Mouse (Mus musculus) inflammation-experienced regulatory T-cells (primary cell): Measurements from ENCODE around the gene Eps8. TPM values are rescaled to one million over a fixed set of nuclear protein-coding genes. Genes with fewer than 3 reads are reported as not detected.

Experiments
- polyA plus RNA-seq, 2 experiments: library from polyadenylated mRNA; unstranded; fragments of 100-300 nt; shearing (Covaris generic); gene quantifications; one replicate each; pipeline ENCODE4 v1.2.1; 2017

The Eps8 gene
- 1 to 10 TPM in 1 of 2 experiments, under 1 TPM in 1; 0.68 to 2.0 TPM for polyA plus RNA-seq

DNA sequence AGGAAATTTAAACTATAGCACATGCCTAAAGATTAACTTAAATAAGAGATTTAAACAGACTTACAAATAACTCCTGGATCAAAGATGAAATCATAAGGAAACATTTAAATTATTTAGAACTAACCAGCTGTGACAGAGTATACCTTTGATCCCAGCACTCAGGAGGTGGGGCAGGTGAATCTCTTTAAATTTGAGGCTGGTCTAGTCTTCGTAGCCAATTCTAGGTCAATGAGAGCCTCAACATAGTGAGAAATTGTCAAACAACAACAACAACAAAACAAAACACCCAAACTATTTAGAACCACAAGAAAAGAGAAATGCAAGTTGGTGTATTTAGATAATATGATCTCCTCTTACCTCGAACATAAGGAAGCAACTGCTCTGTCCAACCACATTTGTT, at the start of gene Eps8:
Gene Eps8, minus strand, starts transcription at position 101 of the 400 bp plus-strand sequence.

Other genes starting within 250 kb of the Eps8 start
- gene Strap, start 80.2 kb upstream of the Eps8 start, polyA plus RNA-seq = 100 to 1,000 TPM in 1 of 2 experiments, 10 to 100 TPM in 1; 98.2 to 104 TPM
- gene Dera, start 99.7 kb upstream of the Eps8 start, polyA plus RNA-seq = 10 to 100 TPM; 59.0 to 61.3 TPM